Mouse (Mus musculus) kidney, postnatal 25 days (tissue): ENCODE data around the gene Il21.

Experiments used
- DNase-seq, 2 experiments: peaks; one replicate each; pipeline ENCODE4 v3.0.0; 2021; ENCODE audit warnings: mixed read lengths in 2 of 2

Gene Il21

GRCm38 (mm10) chr3:37232586-37233222 lies at the start of gene Il21:
Gene Il21 (minus strand): TSS chr3:37232636.
- no peak for DNase-seq

GRCm38 (mm10) chr3:37280871-37281270 lies 48.4 kb upstream of the Il21 start:
- DNase-seq, result no peak

GRCm38 (mm10) chr3:37280221-37280620 lies 47.8 kb upstream of the Il21 start:
- no peak for DNase-seq

- no peak for DNase-seq
These were observed 42.2 kb upstream of the Il21 start for GRCm38 (mm10) chr3:37274661-37275060.

GRCm38 (mm10) chr3:37273092-37273491 lies 40.7 kb upstream of the Il21 start:
- no peak for DNase-seq

- peak; percentile 52 to 75 for DNase-seq
These were observed 38.8 kb upstream of the Il21 start for GRCm38 (mm10) chr3:37271209-37271608.

GRCm38 (mm10) chr3:37269926-37270325 lies 37.5 kb upstream of the Il21 start:
- peak; percentile 6 to 43 for DNase-seq

DNA sequence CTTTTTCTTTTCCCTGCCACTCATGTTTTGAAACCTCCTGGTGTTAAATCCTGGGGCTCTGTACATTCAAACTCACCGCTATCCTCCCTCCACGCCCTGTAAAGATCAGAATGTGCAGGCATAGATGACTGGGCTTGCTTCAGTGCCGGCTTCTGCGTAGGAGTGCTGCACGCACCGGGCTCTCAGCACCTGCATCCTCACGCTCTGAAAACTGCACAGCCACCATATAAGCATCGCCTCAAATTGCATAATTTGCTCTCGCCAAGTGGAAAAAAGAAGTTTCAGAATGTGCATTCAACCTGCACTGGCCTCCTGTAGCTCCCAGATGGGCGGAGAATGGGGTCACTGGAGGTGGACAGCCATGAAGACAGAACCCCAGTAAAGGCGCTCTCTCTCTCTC lies 35.9 kb upstream of the Il21 start:
- no peak for DNase-seq

- DNase-seq, result no peak
These were observed 27.0 kb upstream of the Il21 start for GRCm38 (mm10) chr3:37259331-37259999.

DNA sequence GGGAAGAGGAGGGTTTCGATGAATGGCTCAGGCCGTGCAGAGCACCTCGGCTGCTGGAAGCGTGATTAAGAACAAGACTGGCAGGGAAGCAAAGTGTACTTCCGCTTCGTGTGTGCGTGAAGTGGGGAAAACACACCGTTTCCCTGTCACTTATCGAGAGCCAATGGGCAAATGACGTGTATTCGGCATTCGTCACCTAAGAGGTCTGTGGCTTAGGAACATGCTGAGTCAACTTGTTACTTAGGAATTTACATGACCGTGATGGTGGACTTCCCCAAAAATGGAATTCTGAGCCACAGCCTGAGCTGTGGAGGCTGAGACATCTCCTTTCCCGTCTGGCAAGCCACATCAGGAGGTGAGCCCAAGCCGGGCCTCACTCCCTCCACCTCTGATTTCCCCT lies 25.3 kb upstream of the Il21 start:
- no peak for DNase-seq

- no peak for DNase-seq
These were observed 18.5 kb upstream of the Il21 start for GRCm38 (mm10) chr3:37250967-37251366.

DNA sequence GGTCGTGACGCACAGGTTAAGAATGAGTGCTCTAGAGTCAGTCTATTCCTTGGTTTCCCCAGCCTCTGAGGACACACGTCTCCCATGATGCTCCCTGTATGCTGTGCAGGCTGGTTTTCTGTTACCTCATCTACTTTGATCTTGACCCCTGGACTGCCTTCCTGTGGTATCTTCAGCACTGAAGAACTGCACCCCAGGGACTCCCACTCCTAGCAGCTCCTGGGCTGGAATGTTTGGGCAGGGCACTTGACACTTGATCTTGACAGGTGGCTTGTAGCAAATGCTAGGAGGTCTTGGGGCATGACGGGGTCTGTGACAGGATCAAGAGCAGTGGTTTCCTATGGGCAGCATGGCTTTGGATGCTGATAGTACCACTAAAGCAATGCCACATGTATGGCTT lies 2.6 kb upstream of the Il21 start:
- DNase-seq, result no peak

GRCm38 (mm10) chr3:37231153-37231552 lies 1.3 kb downstream of the Il21 start:
- no peak for DNase-seq

DNA sequence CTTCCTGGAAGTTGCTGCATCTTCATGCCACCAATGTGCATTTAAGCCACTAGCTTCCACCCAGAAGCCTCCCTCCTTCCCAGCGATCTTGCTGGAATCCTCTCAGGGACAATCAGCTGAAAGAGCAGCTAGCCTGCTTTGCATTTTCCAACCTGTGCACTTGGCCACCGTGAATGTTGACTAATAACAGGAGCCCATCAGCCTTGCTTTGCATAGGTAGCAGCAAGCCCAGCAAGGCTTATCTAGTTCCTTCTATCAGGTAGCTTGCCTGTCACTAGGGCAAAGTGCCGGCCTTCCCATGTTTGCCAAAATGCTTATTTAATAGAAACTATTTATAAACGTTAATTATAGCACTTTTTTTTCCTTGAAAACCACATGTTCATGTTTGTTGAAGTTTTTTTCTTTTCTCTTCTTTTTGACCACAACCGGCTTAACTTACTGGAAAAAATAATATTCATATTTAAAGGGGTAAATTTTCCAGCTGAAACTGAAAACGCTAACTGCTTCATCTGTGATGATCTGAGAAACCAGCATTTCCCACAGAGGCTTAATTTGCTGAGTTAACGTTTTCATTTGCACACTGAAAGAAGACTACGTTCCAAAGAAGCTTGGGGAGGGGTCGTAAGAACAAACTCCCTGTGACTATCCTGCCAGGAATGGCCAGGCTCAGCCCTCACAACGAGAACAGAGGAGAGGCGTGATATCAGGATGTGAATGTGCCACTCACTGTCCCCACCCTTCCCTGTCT lies 3.2 kb downstream of the Il21 start:
- DNase-seq, result no peak

DNA sequence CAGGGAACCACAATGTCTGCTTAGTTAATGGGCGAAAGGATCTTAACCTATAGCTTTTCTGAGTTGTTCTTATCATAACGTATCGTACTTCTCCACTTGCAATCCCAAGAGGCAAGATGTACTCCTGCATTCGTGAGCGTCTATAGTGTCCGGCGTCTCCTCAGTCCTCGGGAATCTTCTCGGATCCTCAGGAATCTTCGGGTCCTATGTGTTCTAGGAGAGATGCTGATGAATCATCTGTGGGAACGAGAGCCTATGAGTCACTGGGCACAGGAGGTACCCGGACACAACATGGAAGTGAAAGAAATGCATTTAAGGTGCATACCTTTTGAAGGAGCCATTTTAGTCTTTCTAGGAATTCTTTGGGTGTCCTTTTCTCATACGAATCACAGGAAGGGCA lies 7.3 kb downstream of the Il21 start:
- DNase-seq, result no peak

GRCm38 (mm10) chr3:37219071-37219470 lies 13.4 kb downstream of the Il21 start:
- DNase-seq, result peak; percentile 37 to 42

- no peak for DNase-seq
These were observed 27.1 kb downstream of the Il21 start for GRCm38 (mm10) chr3:37205226-37205800.

DNA sequence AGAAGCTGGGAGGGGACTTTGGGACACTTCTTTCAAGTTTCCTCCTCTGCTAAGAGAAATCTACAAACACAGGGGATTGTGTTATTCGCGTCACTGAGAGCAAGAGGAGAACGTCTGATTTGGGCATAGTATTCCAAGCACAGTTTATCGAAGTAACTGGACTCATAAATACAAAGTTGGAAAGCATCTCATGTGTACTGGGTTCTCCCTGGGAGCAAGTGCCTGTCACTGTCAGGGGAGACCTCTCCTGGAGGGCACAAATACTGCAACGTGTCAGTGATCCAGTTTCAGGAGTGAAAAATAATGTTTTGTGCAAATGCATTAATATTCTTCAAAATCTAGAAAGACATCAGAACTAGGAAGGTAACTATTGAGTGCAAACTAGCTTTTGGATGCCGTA lies 27.9 kb downstream of the Il21 start:
- peak in 1 of 2 experiments; percentile 53 for DNase-seq

- DNase-seq, result peak; percentile 72 to 88
These were observed 28.4 kb downstream of the Il21 start for GRCm38 (mm10) chr3:37203984-37204428.

GRCm38 (mm10) chr3:37202856-37203255 lies 29.6 kb downstream of the Il21 start:
- no peak for DNase-seq

DNA sequence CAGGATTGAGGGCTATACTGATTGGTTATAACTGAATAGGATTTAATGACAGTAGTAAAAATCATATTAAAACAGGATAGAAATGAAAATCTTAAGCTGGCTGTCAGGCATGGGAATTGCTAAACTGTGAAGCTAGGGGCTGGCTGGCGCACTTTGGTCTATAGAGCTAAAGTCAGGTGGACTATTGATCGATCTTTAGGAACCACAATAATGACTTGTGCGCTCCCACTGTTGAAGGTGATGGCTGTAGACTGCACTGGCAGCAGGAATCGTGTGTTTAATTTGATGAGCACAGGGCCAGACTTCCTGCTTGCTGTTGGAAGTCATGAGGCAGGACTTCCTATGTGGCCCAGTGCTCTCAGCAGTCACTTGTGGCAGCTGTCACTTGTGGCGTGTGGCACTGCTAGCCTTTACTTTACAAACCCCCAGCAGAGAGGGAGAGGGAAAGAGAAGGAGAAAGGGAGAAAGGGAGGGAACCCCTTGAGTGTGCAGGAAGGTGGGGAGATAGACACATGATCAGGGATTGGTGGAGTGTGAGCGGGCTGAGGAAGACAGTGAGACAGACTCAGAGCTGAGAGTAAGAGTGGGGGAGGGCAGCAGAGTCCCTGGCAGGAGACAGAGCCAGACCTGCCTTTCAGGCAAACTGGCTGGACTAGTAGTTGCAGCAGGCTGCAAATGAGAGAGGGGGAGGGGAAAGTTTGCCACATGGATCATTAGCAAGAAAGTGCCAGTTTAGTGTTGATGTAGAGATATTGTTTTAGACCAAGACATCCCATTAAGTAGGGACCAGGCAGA lies 31.1 kb downstream of the Il21 start:
- no peak for DNase-seq

- no peak for DNase-seq
These were observed 34.1 kb downstream of the Il21 start for GRCm38 (mm10) chr3:37198302-37198701.

- DNase-seq, result no peak
These were observed 40.5 kb downstream of the Il21 start for GRCm38 (mm10) chr3:37191953-37192352.
